Mouse (Mus musculus): ENCODE measurements around the gene Rap1b.
A peak's percentile ranks its signal among the peaks of the same experiment; 100 is the strongest.
"Not testable (repeated sequence)": the region's sequence is repeated elsewhere in the genome, so short reads cannot be mapped to it uniquely, and the experiment has no call there.

The Rap1b gene

GRCm38 (mm10) chr10:117845597-117846259 is at the start of gene Rap1b:
TSS of gene Rap1b (minus strand) at chr10:117846035.
- peak; percentile 84 for DNase-seq (ENCODE audit: low spot score)

DNA sequence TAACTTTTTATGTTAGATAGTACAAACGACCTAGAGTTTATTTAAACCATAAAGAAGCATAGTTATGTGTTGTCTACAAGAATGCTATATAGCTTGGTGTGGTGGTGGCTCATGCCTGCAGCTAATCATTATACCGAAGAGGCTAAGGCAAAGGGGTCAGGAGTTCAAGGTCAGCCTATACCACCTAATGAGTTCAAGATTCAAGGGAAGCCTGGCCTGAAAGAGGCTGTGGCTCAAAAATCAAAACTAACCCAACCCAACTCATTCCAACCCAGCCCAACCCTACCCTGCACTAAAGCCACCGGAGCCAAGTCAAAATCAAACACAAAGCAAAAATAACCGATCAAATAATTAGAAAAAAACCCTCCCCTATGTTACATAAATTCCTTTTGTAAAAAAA is 49.4 kb upstream of the Rap1b start:
- no peak for DNase-seq (ENCODE audit: low spot score)

DNA sequence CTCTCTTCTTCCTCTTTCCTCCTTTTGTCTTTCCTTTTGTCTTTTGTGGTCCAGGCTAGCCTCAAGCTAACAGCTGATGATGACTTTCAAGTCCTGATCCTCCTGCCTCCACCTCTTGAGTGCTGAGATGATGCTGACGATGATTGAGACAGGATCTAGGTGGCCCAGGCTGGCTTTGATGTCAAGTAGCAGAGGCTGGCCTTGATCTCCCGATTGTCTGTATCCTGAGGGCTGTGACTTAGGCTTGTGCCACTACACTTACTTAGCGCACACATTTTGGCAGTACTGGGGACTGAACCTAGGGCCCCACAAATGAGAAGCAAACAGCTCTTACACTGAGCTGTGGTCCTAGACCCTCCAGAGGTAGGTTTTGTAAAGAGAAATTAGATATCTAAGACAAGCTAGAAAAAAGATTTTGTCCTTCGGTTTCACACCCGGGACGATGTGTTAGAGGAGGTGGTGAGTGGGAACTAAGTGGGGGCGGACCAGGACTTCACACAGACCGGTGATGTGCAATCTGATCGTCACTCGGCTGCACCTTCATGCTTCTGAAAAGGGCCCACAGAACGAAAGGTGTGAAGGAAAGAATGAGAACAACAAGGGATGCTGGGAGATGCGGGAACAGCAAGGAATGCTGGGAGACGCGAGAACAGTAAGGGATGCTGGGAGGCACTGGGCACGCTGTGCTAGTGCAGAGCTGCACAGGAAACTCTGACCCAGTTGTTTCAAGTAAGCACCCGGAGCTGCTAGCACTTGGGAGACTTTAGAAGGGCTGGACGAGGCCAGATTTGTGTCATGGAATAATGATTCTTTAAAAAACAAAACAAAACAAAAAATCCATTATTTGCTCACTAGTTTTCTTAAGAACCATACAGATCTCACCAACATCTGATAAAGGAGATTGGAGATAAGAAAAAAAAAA is 48.5 kb upstream of the Rap1b start:
- no peak for DNase-seq (ENCODE audit: low spot score)

DNA sequence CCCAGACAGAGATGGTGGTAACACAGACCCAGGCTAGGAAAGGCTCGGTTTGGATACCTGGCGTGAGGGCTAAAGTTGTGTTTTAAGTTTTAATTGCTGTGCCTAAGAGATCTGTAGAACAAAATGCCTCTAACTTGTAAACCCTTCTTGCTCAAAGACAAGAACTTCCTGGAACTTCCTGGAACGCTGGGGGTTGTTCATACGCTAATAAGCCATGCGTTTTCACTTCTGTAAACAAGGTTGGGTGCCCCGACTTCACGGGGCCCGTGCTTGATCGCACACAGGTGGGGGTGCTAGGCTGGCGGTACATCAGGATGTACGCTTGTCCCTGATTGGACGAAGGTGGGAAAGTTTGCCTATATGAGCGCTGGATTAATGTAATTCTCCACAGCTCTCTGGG is 47.3 kb upstream of the Rap1b start:
- DNase-seq (ENCODE audit: low spot score): not testable (repeated sequence)

- no peak for DNase-seq (ENCODE audit: low spot score)
These were observed 45.5 kb upstream of the Rap1b start for GRCm38 (mm10) chr10:117891327-117891726.

- no peak for DNase-seq (ENCODE audit: low spot score)
These were observed 43.0 kb upstream of the Rap1b start for GRCm38 (mm10) chr10:117888822-117889221.

GRCm38 (mm10) chr10:117885358-117885757 is 39.5 kb upstream of the Rap1b start:
- no peak for DNase-seq (ENCODE audit: low spot score)

GRCm38 (mm10) chr10:117884760-117885159 is 38.9 kb upstream of the Rap1b start:
- DNase-seq (ENCODE audit: low spot score): no peak

GRCm38 (mm10) chr10:117883438-117883837 is 37.6 kb upstream of the Rap1b start:
- DNase-seq (ENCODE audit: low spot score): no peak

- no peak for DNase-seq (ENCODE audit: low spot score)
These were observed 32.8 kb upstream of the Rap1b start for GRCm38 (mm10) chr10:117878628-117879027.

GRCm38 (mm10) chr10:117876801-117877200 is 31.0 kb upstream of the Rap1b start:
- no peak for DNase-seq (ENCODE audit: low spot score)

- no peak for DNase-seq (ENCODE audit: low spot score)
These were observed 30.6 kb upstream of the Rap1b start for GRCm38 (mm10) chr10:117876400-117876799.

DNA sequence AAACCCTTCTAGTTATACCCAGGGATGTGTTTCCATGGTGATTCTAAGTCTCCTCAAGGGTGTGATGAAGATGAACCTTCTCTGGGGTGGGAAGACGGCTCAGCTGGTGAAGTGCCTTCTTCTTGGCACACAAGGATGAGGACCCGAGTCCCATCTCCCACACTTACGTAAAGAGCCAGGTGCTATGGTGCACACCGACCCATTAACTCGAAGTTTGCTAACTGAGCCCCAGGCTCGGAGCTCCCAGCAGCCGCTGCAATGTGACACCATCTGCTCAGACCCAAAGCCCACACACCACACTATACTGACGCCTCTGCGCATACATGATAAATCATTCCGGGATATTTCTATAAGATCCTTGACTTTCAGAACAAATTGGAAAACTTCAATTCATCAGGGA is 29.1 kb upstream of the Rap1b start:
- DNase-seq (ENCODE audit: low spot score): no peak

- no peak for DNase-seq (ENCODE audit: low spot score)
These were observed 28.1 kb upstream of the Rap1b start for GRCm38 (mm10) chr10:117873952-117874351.

- no peak for DNase-seq (ENCODE audit: low spot score)
These were observed 26.6 kb upstream of the Rap1b start for GRCm38 (mm10) chr10:117872468-117872867.

GRCm38 (mm10) chr10:117867301-117867700 is 21.5 kb upstream of the Rap1b start:
- no peak for DNase-seq (ENCODE audit: low spot score)

DNA sequence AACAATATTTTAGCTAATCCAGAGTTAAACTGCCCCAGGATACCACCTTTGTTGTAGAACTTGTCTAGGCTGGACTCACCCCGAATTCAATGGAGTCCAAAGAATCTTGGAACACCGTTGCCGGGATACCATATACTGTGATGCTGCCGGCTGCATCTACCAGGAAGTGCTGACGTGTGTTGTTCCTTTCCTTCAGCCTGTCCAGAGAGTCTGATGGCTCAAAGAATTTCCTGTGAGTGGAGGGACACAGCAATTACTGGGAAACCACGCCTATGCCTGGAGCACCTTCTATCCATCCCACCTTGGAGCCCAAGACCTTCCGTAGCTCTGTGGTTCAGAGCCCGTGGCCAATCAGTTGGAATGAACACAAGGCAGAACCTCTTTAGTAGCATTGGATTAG is 20.8 kb upstream of the Rap1b start:
- no peak for DNase-seq (ENCODE audit: low spot score)

GRCm38 (mm10) chr10:117864695-117865094 is 18.9 kb upstream of the Rap1b start:
- DNase-seq (ENCODE audit: low spot score): no peak

DNA sequence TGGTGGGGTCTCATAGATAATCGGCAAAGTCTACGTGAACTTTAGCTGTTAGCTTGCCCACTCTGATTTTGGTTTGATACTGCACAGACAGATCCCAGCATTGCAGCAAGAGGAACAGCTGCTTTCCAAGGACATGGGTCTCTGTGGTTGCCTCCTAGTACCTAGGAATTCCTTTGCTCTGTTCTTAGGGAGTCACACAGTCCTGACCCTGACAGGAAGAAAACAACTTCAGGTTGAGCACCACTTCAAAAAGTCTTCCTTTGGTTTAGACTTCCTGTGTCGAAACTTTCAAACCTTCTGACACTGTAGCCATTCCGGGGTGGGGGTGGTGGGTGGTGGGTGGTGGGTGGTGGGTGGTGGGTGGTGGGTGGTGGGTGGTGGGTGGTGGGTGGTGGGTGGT is 18.4 kb upstream of the Rap1b start:
- DNase-seq (ENCODE audit: low spot score): no peak

- no peak for DNase-seq (ENCODE audit: low spot score)
These were observed 16.3 kb upstream of the Rap1b start for GRCm38 (mm10) chr10:117862014-117862580.

DNA sequence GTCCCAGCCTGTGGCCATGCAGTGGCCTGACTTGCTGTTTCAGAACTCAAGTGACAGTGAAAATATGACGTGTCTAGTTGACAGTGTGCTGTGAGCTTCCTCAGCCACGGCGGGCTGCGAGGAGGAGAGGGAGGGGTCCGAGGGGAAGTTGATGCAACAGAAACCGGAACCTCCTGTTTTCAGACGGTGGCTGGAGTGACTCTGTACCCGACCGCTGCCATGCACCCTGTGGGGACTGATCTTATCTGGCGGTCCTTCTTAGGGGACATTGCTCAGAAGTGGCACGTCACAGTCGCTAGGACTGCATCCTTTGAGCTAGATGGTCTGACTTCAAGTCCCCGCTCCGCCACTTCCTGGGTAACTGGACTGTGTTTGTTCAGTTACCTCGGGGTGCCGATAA is 15.1 kb upstream of the Rap1b start:
- no peak for DNase-seq (ENCODE audit: low spot score)

DNA sequence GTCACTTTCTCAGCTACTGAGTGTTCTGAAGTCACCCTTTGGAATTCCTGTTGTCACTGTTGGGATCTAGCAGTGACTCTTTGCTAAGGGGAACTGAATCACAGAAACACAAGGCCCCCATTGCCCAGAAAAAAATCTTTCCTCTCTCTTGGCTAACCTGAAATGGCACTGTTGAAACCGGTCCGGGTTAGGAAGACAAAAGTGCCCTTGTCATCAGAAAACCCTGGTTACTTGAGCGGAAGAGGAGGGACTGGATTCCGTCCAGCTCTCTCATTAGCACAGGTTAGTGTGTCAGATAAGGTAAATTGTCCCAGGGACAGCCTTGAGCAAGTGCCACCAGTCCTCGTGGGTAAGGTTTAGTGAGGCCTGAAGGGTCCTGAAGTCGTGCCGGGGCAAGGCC is 14.5 kb upstream of the Rap1b start:
- no peak for DNase-seq (ENCODE audit: low spot score)

DNA sequence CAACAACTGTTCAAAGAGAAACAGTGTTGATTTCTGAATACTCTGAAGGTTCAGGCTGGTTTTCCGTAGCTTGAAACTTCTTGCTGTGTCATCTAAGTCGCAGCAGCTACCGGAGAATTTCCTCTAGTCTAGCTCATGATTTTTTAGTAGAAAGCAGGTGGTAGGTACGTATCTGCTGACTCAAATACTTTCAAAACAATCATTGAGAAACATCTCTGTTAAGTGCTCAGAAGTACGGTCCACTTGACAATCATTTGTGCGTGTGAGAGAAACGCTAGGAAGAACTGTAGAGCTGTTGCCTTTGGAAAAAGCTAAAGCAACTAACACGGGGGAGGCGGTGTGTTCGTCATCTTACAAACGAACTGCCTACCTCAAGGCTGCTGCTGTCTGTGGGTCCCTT is 14.0 kb upstream of the Rap1b start:
- no peak for DNase-seq (ENCODE audit: low spot score)
